In the genomic region with DNA sequence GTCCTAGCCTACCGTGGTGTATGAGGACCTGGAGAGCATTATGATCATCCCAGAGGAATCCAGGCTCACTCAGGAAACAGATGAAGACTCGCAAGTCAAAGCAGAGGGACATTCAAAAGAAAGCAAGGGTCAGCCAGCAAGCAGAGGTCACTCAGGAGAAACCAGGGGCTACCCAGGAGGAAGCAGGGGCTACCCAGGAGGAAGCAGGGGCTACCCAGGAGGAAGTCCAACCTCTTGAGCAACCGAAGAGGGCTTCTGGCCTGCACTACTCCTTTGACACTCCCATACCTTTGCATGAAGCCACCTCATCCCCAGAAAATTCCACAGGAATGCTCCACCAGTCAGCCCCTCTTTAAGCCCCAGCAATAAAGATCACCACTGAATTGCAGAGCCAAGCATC, we compare ENCODE assay signal across 28 mouse cellular contexts. TPM values are rescaled to one million over a fixed set of nuclear protein-coding genes. Genes with fewer than 3 reads are reported as not detected.
"Had no signal": no experiment of that assay in that cellular context is flagged by ENCODE, and none has a peak within 500 bp of the region (broad histone marks: within the 10 kb centered on the region; RNA-seq: fewer than 3 reads in every experiment).

No protein-coding gene starts in this region.

- DNase-seq: kidney, adult 8-10 months; layer of hippocampus, adult 9-11 months; liver; lung, adult 18-20 months; lung, postnatal 10 days; lung, postnatal 36 days; right cerebral cortex, adult 18-20 months; right cerebral cortex, postnatal 25 days; thymus, adult 2 months; thymus, postnatal 14 days; thymus, postnatal 4 days had no signal

- H3K27me3 ChIP-seq: limb, embryonic 13.5 days; liver, embryonic 12.5 days; liver, embryonic 15.5 days; lung, embryonic 15.5 days; midbrain, embryonic 12.5 days; midbrain, embryonic 15.5 days; neural tube, embryonic 12.5 days; neural tube, embryonic 15.5 days had no signal

- H3K4me1 ChIP-seq: limb, embryonic 13.5 days; lung, embryonic 15.5 days; midbrain, embryonic 12.5 days; midbrain, embryonic 15.5 days; neural tube, embryonic 12.5 days; neural tube, embryonic 15.5 days had no signal

- H3K36me3 ChIP-seq: midbrain, embryonic 15.5 days; neural tube, embryonic 15.5 days had no signal

- H3K9ac ChIP-seq: limb, embryonic 13.5 days; liver, embryonic 12.5 days; liver, embryonic 15.5 days; lung, embryonic 15.5 days; midbrain, embryonic 12.5 days; midbrain, embryonic 15.5 days; neural tube, embryonic 12.5 days; neural tube, embryonic 15.5 days had no signal

- H3K9me3 ChIP-seq: limb, embryonic 10.5 days; limb, embryonic 13.5 days; liver, embryonic 12.5 days; liver, embryonic 15.5 days; lung, embryonic 15.5 days; midbrain, embryonic 12.5 days; midbrain, embryonic 15.5 days; neural tube, embryonic 12.5 days; neural tube, embryonic 15.5 days had no signal

- H3K27ac ChIP-seq: layer of hippocampus, adult 2 months; limb, embryonic 10.5 days; limb, embryonic 13.5 days; liver, embryonic 12.5 days; lung, embryonic 15.5 days; midbrain, embryonic 12.5 days; midbrain, embryonic 15.5 days; neural tube, embryonic 12.5 days; neural tube, embryonic 15.5 days had no signal

- H3K4me3 ChIP-seq: layer of hippocampus, adult 2 months; limb, embryonic 10.5 days; limb, embryonic 13.5 days; liver, embryonic 12.5 days; liver, embryonic 15.5 days; lung, embryonic 15.5 days; midbrain, embryonic 12.5 days; midbrain, embryonic 15.5 days; neural tube, embryonic 12.5 days; neural tube, embryonic 15.5 days had no signal

- ATAC-seq: inflammation-experienced regulatory T-cells, adult 6 months; intestine, embryonic 16.5 days; liver, embryonic 12.5 days; midbrain, embryonic 15.5 days had no signal

- H3K4me2 ChIP-seq: limb, embryonic 13.5 days; liver, embryonic 12.5 days; liver, embryonic 15.5 days; lung, embryonic 15.5 days; midbrain, embryonic 12.5 days; midbrain, embryonic 15.5 days; neural tube, embryonic 12.5 days; neural tube, embryonic 15.5 days had no signal

RNA-seq across cellular contexts. Expression of a gene that starts 3.6 kb away (rescaled TPM):
- total RNA-seq: layer of hippocampus, adult 2 months; layer of hippocampus, postnatal 25 days; left cerebral cortex, adult 18-20 months; left cerebral cortex, postnatal 25 days had no signal
- polyA plus RNA-seq: large intestine, adult 2 months; midbrain, embryonic 12.5 days; midbrain, embryonic 15.5 days; neural tube, embryonic 12.5 days; neural tube, embryonic 15.5 days had no signal

RNA-seq across cellular contexts. Expression of a gene that starts 7.7 kb away (rescaled TPM):
- total RNA-seq: layer of hippocampus, postnatal 25 days had no signal

RNA-seq across cellular contexts. Expression of a gene that starts 15.8 kb away (rescaled TPM):
- total RNA-seq: layer of hippocampus, adult 2 months; layer of hippocampus, postnatal 25 days had no signal
- polyA plus RNA-seq: spleen, adult 2 months had no signal
